Mouse (Mus musculus) intestine, postnatal 0 days (tissue): ENCODE data around the gene Zfp36l1. TPM values are rescaled to one million over a fixed set of nuclear protein-coding genes. Genes with fewer than 3 reads are reported as not detected.
"Not testable (repeated sequence)": the region's sequence is repeated elsewhere in the genome, so short reads cannot be mapped to it uniquely, and the experiment has no call there.

ENCODE experiments used
- ATAC-seq: fragments of 200-750 bp; cut with Nextera tagmentation; 2 replicates; pipeline ENCODE4 v1.8.0; 2017; ENCODE audit warnings: mild to moderate bottlenecking, moderate TSS enrichment, moderate library complexity
- H3K27ac ChIP-seq: fragments of 300-500 bp; sonication (generic); 2 replicates; pipeline ENCODE4 v1.5.1; 2014; ENCODE audit warnings: mild to moderate bottlenecking, low read depth, low read length, moderate library complexity
- H3K27me3 ChIP-seq: fragments of 300-500 bp; sonication (generic); replicated peaks from 2 replicates; pipeline ENCODE4 v1.6.1; 2014; ENCODE audit warnings: low read length, mixed read lengths; ENCODE audit not compliant: control insufficient read depth, insufficient read depth
- H3K36me3 ChIP-seq: fragments of 300-500 bp; sonication (generic); 2 replicates; pipeline ENCODE4 v1.6.1; 2014; ENCODE audit warnings: mild to moderate bottlenecking, moderate library complexity; ENCODE audit not compliant: control insufficient read depth, insufficient read depth
- H3K4me1 ChIP-seq: fragments of 300-500 bp; sonication (generic); replicated peaks from 2 replicates; pipeline ENCODE4 v1.6.1; 2014; ENCODE audit warnings: antibody characterized with exemption, low read length, mixed read lengths; ENCODE audit not compliant: control insufficient read depth, insufficient read depth
- H3K4me2 ChIP-seq: fragments of 300-500 bp; sonication (generic); replicated peaks from 2 replicates; pipeline ENCODE4 v1.6.1; 2014; ENCODE audit warnings: low read depth, mild to moderate bottlenecking, moderate library complexity
- H3K4me3 ChIP-seq: fragments of 300-500 bp; sonication (generic); 2 replicates; pipeline ENCODE4 v1.5.1; 2014; ENCODE audit warnings: low read depth, low read length
- H3K9ac ChIP-seq: fragments of 300-500 bp; sonication (generic); 2 replicates; pipeline ENCODE4 v1.6.1; 2014; ENCODE audit warnings: mild to moderate bottlenecking, low read depth, low read length
- H3K9me3 ChIP-seq: fragments of 300-500 bp; sonication (generic); 2 replicates; pipeline ENCODE4 v1.6.1; 2016; ENCODE audit warnings: mixed run types; ENCODE audit not compliant: control insufficient read depth
- CTCF ChIP-seq: sonication (generic); IDR thresholded peaks from 2 replicates; pipeline ENCODE4 v1.5.1; 2016; ENCODE audit warnings: low read depth, mild to moderate bottlenecking, control low read depth, antibody characterized with exemption, moderate library complexity
- WGBS: fragments of 180-500 bp; shearing (Covaris S2); extraction: QIAGEN DNeasy Blood & Tissue Kit; methylation state at CpG from one replicate; pipeline ENCODE4 v1.1.7; 2014; 5-methylcytosine and 5-hydroxymethylcytosine counted together
- polyA plus RNA-seq: library from polyadenylated mRNA; unstranded; fragments of >200 nt; fragmentation: Nextera tagmentation; extraction: Ambion mirVana; gene quantifications from 2 replicates; pipeline ENCODE4 v1.2.1, GENCODE M21; 2015

The Zfp36l1 gene
- polyA plus RNA-seq, 1 experiment from 2014 or later, result 80.7 TPM

- TF ChIP-seq CTCF, result peak; percentile 92
- peak; percentile 23 for ATAC-seq
- not testable (repeated sequence) for H3K4me1 ChIP-seq, H3K9me3 ChIP-seq, H3K27me3 ChIP-seq
- Histone ChIP-seq H3K4me2 (peak overlapping the region; percentile 90), H3K36me3 (peaks cover 11% of the 10 kb centered on the region; the same call in 1 of the 2 replicates), H3K4me3 (peak overlapping the region; percentile 91), H3K9ac (peak overlapping the region; percentile 93; the same call in 1 of the 2 replicates), H3K27ac (peak overlapping the region; percentile 98; the same call in 1 of the 2 replicates)
- WGBS, result 6% methylated on average over 11 of the region's 11 CpGs
Observed at GRCm38 (mm10) chr12:80108896-80109668, 3.7 kb downstream of the Zfp36l1 start.

- Histone ChIP-seq H3K36me3 (peaks cover 11% of the 10 kb centered on the region; the same call in 1 of the 2 replicates), H3K4me3 (no peak overlapping the region), H3K27ac (no peak overlapping the region; the same call in 1 of the 2 replicates), H3K4me2 (no peak overlapping the region), H3K4me1 (peaks cover 6% of the 10 kb centered on the region), H3K9me3 (no peaks in the 10 kb centered on the region), H3K9ac (no peak overlapping the region), H3K27me3 (no peaks in the 10 kb centered on the region)
- 0 out of 2 replicates have a peak, but pooled peaks have one; percentile 5 for TF ChIP-seq CTCF
- no peak for ATAC-seq
- 93% methylated on average over 3 of the region's 3 CpGs for WGBS
Observed at GRCm38 (mm10) chr12:80106896-80107667, 5.7 kb downstream of the Zfp36l1 start.

GRCm38 (mm10) chr12:80106138-80106895 is 6.5 kb downstream of the Zfp36l1 start:
- peaks cover 11% of the 10 kb centered on the region; the same call in 1 of the 2 replicates for H3K36me3 ChIP-seq
- WGBS, result 75% methylated on average over 4 of the region's 4 CpGs

GRCm38 (mm10) chr12:80103521-80103973 is 9.3 kb downstream of the Zfp36l1 start:
- peak overlapping the region; percentile 61 for H3K4me2 ChIP-seq
- peaks cover 6% of the 10 kb centered on the region for H3K4me1 ChIP-seq
- H3K4me3 ChIP-seq, result peak overlapping the region; percentile 30
- 24% methylated on average over 5 of the region's 5 CpGs for WGBS
- no peak for TF ChIP-seq CTCF
- H3K27me3 ChIP-seq, result no peaks in the 10 kb centered on the region
- ATAC-seq, result peak; percentile 95
- H3K9me3 ChIP-seq, result no peaks in the 10 kb centered on the region
- H3K36me3 ChIP-seq, result no peaks in the 10 kb centered on the region; the same call in 1 of the 2 replicates
- H3K27ac ChIP-seq, result peak overlapping the region; percentile 78
- H3K9ac ChIP-seq, result peak overlapping the region; percentile 50

More at GRCm38 (mm10) chr12:80106138-80106895, 6.5 kb downstream of the Zfp36l1 start:
- peaks cover 6% of the 10 kb centered on the region for H3K4me1 ChIP-seq
- TF ChIP-seq CTCF, result no peak
- H3K9ac ChIP-seq, result no peak overlapping the region
- no peak for ATAC-seq
- H3K27me3 ChIP-seq, result no peaks in the 10 kb centered on the region
- no peak overlapping the region for H3K27ac ChIP-seq
- no peak overlapping the region for H3K4me3 ChIP-seq
- no peaks in the 10 kb centered on the region for H3K9me3 ChIP-seq
- no peak overlapping the region for H3K4me2 ChIP-seq

GRCm38 (mm10) chr12:80103089-80103488 is 9.7 kb downstream of the Zfp36l1 start:
- peak overlapping the region; percentile 30 for H3K4me3 ChIP-seq
- peak; percentile 68 for ATAC-seq
- peak overlapping the region; percentile 78 for H3K27ac ChIP-seq
- 32% methylated on average over 4 of the region's 4 CpGs for WGBS
- H3K27me3 ChIP-seq, result no peaks in the 10 kb centered on the region
- TF ChIP-seq CTCF, result no peak
- peak overlapping the region; percentile 61 for H3K4me2 ChIP-seq
- H3K4me1 ChIP-seq, result peaks cover 6% of the 10 kb centered on the region
- peak overlapping the region; percentile 50 for H3K9ac ChIP-seq
- no peaks in the 10 kb centered on the region; the same call in 1 of the 2 replicates for H3K36me3 ChIP-seq
- H3K9me3 ChIP-seq, result no peaks in the 10 kb centered on the region
